Mouse (Mus musculus) mouse embryonic stem cell (cell line): ENCODE results near the gene Gm20388.

ENCODE experiments used
- in situ Hi-C, 2 experiments: fragments of 300-500 bp; cut with MboI; formaldehyde crosslinking; loops; 1 replicate in 1 of 2; 3 replicates in 1 of 2; pipeline ENCODE4 v1.14.3; 2019 to 2020; ENCODE audit warnings: low sequenced_read_pairs in 2 of 2, low pct_unique_long_range_greater_than_20kb in 1 of 2, mixed read lengths in 1 of 2; ENCODE audit not compliant: unreplicated experiment in 1 of 2

Gene Gm20388

GRCm38 (mm10) chr8:122749333-122749958 is 2838.8 kb downstream of the Gm20388 start:
- in situ Hi-C loops, result no loop called here

GRCm38 (mm10) chr8:122751342-122751741 is 2840.7 kb downstream of the Gm20388 start:
- in situ Hi-C loops, result no loop called here

GRCm38 (mm10) chr8:122752111-122752721 is 2841.6 kb downstream of the Gm20388 start:
- in situ Hi-C loops, result no loop called here

- in situ Hi-C loops, result no loop called here
Measured at GRCm38 (mm10) chr8:122758597-122758996, 2848.0 kb downstream of the Gm20388 start.

GRCm38 (mm10) chr8:122760116-122760515 is 2849.5 kb downstream of the Gm20388 start:
- in situ Hi-C loops, result no loop called here

GRCm38 (mm10) chr8:122761109-122761508 is 2850.5 kb downstream of the Gm20388 start:
- in situ Hi-C loops, result no loop called here

GRCm38 (mm10) chr8:122762731-122763266 is 2852.2 kb downstream of the Gm20388 start:
- in situ Hi-C loops, result no loop called here

GRCm38 (mm10) chr8:122763267-122763738 is 2852.7 kb downstream of the Gm20388 start:
- in situ Hi-C loops, result no loop called here

- in situ Hi-C loops, result no loop called here
Measured at GRCm38 (mm10) chr8:122764790-122765474, 2854.3 kb downstream of the Gm20388 start.

- in situ Hi-C loops, result no loop called here
Measured at GRCm38 (mm10) chr8:122766189-122766588, 2855.5 kb downstream of the Gm20388 start.

- in situ Hi-C loops, result no loop called here
Measured at GRCm38 (mm10) chr8:122766647-122767200, 2856.1 kb downstream of the Gm20388 start.

GRCm38 (mm10) chr8:122767229-122767628 is 2856.6 kb downstream of the Gm20388 start:
- in situ Hi-C loops, result no loop called here

GRCm38 (mm10) chr8:122769251-122770058 is 2858.8 kb downstream of the Gm20388 start:
- in situ Hi-C loops, result no loop called here

GRCm38 (mm10) chr8:122772431-122773060 is 2861.9 kb downstream of the Gm20388 start:
- in situ Hi-C loops, result no loop called here

- in situ Hi-C loops, result no loop called here
Measured at GRCm38 (mm10) chr8:122775285-122776155, 2864.9 kb downstream of the Gm20388 start, which contains the start of gene Acsf3. Gene Acsf3, plus strand, starts transcription at chr8:122775486.

GRCm38 (mm10) chr8:122777701-122778100 is 2867.1 kb downstream of the Gm20388 start:
- in situ Hi-C loops, result no loop called here

- in situ Hi-C loops, result no loop called here
Measured at GRCm38 (mm10) chr8:122778703-122779239, 2868.1 kb downstream of the Gm20388 start.
